Mouse (Mus musculus) kidney, adult 18-20 months (tissue): ENCODE measurements around the gene Clcnkb.

Experiments
- DNase-seq: peaks from one replicate; pipeline ENCODE4 v3.0.0; 2021

Gene Clcnkb

DNA sequence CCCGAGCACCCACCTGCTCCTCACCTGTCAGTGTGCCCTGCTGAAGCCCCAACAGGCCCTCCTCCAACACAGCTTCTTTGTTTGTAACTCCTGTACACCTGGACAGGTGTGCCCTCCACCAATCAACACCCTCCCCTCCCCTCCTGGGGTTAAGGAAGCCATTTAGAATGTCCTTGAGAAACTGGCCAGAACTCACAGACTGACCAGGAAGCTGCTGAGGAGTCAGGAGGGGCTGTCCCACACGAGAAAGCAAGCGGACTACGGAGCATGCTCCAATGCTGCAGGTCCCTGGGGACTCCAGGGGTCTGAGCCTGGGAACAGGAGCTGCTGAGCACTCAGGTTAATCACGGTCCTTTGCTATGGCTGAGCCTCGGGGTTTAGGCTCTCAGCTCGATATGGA lies at the start of gene Clcnkb:
Gene Clcnkb, minus strand, starts transcription at position 91 of the 400 bp plus-strand sequence.
- DNase-seq, result peak; percentile 44

DNA sequence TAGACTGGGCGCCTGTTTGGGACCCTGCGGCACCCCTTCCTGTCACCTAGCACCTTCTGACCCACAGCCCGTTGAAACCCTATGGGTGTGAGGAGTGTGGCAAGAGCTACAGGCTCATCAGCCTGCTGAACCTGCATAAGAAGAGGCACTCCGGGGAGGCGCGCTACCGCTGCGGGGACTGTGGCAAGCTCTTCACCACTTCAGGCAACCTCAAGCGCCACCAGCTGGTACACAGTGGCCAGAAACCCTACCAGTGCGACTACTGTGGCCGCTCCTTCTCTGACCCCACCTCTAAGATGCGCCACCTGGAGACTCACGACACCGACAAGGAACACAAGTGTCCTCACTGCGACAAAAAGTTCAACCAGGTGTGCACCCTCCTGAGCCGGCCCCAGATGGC lies 48.9 kb upstream of the Clcnkb start:
- no peak for DNase-seq

DNA sequence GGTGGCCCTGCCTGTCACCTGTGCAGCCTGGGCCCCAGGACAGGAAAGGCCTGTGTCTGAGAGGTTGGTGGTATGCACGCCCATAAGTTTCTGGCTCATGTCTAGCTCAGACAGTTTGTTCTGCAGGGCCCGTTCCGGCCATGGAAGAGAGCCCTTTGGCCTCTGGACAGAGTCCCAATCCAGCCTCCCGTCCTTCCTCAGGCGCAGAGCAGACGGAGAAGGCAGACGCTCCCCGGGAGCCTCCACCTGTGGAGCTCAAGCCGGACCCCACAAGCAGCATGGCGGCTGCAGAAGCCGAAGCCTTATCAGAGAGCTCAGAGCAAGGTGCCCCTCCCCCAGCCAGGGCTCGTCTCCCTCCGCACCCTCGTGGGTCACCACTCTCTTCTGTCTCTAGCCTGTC lies 47.7 kb upstream of the Clcnkb start:
- peak; percentile 69 for DNase-seq

DNA sequence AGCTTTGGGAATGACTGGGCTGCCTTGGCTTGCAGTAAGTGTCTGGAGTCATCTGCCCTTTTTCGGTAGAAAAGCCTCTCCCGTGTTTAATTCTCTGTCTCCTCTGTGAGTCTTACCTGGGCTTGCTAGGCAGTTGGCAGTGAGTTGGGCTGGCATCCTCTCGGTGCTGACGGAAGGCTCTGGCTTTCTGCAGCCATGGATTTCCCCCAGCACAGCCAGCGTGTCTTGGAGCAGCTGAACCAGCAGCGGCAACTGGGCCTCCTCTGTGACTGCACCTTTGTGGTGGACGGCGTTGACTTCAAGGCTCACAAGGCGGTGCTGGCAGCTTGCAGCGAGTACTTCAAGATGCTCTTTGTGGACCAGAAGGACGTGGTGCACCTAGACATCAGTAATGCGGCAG lies 45.8 kb upstream of the Clcnkb start:
- DNase-seq, result no peak

DNA sequence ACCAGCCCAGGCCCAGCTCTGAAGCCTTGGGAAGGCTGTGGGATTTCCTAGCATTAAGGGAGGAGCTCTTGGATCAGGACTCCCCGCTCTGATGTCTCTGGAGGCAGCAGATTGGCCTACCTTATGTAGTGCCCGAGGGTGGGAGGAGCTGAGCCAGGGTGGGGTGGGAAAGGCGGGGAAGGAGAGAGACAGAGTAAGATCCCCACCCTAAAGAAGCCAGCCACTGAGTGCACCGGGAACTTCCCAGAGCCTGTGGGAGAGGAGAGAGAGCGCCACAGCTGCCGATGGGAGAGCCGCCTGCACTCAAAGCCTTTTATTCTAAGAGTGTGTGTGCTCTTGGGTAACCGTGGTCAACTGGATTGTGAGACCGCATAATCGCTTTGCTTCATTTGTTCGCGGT lies 45.3 kb upstream of the Clcnkb start:
- DNase-seq, result no peak

DNA sequence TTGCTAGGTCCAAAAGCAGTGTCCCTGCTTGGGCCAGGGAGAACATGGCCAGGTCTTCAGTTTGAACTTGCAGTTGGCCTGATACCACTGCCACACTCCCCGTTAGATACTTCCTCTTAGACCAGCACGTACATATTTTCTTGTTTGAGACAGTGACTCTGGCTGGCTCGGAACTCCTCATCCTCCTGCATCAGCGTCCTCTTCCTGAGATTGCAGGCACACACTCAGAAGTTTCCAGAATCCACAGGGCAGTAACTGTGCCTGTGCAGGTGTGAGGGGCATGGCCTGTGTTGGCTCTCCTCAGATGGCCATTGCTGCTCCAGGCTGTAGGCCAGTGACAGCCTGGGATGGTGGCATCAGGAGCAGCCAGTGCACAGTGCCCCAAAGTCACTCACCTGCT lies 44.7 kb upstream of the Clcnkb start:
- DNase-seq, result no peak

DNA sequence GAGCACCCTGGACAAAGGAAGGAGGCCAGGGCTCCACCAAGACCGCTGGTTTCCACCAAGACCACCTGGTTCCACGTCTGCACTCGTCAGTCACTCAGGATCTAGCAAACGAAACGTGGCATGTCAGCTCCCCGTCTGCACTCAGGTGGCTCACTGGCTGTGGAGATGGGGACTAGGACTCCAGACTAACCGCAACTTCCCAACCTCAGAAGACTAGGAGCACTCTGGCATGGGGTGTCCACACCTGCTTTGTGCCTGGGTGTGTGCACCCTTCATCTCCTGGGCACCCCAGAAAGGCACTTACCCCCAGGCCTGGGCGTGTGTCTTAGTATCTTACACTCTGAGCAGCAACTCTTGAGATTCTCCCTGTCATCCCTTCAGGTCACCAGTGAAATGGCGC lies 44.0 kb upstream of the Clcnkb start:
- no peak for DNase-seq

DNA sequence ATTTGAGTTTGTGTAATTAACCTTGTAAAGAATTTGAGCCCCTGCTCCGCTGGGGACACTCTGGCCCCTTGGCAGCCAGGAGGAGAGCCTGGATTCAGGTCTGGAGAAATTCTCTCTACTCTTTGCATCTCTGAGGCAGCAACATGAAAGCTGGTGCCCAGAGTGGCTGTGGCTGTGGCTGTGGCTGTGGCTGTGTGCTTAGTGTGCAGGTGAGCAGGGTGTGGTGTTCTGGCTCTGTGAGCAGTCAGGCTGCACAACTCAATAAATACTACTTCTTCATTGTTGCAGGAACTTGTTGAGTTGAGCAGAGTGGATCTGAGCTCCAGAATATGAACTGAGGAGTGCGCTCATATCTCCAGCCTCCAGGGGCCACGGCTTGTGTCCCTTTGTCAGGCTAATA lies 43.1 kb upstream of the Clcnkb start:
- no peak for DNase-seq

DNA sequence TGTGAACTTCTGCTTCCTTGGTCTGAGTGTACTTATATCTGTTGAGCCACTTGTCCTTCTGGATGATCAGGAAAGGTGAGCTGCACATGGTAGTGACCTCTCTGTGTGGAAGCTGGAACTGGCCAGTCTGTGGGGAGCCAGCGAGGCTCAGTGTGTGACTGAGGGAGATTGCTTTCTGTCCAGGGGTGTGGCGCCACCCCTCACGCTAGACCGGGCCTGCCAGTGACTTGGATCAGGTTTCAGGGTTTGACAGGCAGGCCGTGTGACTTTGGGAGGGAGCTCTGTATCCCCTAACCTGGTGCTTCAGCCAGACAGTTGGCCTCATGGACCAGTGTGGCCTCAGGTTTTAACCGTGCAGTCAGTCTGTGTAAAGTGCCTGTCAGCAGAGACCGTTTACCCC lies 42.4 kb upstream of the Clcnkb start:
- DNase-seq, result no peak

DNA sequence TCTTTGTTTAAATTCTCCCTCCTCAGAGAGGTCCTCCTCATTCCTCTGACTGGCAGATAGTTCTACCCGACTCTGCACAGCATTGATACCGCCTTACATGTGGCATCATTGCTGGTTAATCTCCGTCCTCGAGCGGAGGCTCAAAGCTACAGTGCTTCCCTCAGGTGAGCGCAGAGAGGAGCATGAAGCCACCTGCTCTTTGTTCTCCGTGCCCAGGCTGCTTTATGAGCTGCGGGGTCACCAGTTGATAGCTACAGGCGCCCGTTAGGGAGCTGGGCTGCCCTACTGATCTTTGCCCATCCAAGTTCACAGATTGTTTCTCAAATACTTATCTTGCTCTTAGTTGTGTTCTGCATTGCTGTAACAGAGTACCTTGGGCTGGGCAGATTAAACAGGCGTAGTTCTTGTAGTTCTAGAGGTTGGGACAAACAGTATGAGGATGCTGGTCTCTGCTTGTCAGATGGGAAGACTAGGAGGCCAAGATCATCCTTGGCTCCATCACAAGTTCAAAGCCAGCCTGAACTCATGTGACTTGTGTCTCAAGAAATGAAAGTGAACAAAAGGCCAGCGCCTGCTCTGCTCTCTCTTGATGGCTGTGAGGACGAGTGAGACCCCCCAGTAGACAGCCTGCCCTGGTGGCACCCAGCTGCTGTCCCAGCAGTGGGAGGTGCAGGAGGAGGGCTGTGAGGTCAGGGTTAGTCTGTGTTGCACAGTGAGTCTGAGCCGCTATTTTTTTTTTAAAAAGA lies 40.6 kb upstream of the Clcnkb start:
- no peak for DNase-seq

DNA sequence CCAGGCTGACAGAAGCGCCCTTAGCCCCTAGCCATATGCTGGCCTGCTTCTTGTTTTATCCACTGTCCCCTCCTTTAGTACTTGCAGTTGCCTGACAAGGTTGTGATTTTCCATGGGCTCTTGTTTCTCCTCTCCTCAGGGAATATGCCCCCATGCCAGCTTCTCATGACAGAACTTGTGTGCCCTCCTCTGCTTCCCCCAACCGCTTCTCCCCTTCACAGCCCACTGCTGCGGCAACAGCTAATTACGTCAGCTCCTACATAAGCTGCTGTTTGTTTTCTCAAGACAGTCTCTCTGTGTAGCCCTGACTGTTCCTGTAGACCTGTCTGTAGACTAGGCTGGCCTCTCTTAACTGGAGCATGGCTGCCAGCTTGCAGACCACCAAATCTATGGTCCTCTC lies 39.7 kb upstream of the Clcnkb start:
- no peak for DNase-seq

DNA sequence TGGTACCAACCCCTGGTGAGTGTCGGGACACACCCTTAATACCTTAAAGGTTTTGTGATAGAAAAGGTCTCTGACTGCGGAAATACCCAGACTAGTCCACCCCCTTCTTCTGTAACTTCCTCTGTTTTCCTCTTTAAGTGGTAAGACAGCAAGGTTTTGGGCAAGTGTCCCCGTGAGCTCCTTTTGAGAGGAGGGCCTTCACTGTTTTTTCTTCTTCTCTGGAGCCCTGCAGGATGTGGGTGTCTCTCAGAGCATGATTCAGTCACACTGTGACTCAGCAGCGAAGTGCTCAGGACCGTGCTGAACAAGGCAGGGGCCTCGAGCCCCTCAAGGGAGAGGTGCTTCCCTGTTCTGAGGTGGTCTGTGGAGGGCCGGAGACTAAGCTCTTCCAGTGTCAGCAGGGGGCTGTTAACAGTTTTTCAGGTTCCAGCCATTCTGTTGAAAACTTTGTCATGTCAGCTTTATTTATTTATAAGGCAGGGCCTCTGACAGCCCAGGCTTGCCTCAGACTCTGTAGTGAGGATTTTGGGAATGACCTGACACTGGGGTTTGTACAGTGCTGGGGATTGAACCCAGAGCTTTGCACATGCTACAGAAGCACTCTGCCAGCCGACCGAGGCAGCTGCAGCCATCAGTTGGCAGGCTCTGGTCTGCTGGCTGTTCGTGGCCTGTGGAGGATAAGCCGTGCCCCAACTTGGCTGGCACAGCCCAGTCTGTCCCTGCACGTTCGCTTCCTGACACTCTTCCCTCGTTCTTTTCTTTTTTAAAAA lies 39.0 kb upstream of the Clcnkb start:
- no peak for DNase-seq

DNA sequence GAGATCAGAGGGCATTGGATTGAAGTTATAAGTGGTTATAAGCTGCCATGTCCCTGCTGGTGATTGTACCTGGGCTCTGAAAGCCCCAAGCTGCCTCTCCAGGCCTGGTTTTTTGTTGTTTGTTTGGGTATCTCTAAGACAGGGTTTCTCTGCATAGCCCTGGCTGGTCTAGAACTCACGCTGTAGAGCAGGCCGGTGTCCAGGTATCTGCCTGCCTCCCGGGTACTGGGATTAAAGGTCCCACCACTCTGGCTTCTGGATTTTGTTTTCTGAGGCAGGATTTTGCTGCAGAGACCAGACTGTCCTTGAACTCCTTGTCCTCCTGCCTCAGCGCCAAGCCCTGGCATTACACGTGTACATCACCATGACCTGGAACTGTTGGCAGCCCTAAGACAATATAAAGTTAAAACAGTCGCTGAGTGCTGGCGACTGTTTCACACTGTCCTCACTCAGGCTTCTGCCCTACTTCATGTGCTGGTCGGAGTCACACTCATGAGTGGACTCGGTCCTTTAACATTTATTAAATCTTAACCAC lies 36.2 kb upstream of the Clcnkb start:
- DNase-seq, result no peak

DNA sequence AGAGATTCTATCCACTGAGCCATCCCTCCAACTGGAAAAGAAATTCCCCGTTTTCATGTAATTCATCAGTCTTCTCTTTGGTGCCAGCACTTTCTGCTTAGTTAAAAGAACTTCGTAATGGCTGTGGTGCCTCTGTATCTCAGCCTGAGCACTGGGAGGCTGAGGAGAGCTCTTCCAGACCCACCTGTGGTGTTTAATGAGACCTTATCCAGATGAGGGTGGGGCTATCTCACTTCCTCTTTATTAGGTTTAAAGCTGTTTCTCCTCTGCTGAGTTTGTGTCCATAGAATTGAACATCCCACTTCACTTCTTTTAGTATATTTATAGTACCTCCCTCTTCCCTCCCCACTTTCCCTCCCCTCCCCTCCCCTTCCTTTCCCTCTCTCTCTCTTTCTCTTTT lies 35.4 kb upstream of the Clcnkb start:
- DNase-seq, result no peak

DNA sequence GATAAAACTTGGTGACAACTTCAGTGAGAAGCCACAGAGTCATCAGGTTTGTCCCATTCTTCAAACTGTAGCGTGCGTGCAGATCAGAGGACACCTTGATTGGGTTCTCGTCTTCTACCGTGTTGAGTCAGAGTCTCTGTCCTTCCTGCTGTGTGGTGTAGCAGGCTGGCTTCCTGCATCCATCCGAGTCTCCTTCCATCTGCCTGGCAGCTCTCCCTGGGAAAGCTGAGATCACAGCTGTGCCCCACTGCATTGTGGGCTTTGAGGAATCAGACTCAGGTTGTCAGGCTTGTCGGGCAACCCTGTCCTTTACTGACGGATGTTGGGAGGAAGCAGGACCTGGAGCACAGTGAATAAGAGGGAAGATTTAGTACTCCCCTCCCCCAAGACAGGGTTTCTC lies 30.4 kb upstream of the Clcnkb start:
- no peak for DNase-seq

DNA sequence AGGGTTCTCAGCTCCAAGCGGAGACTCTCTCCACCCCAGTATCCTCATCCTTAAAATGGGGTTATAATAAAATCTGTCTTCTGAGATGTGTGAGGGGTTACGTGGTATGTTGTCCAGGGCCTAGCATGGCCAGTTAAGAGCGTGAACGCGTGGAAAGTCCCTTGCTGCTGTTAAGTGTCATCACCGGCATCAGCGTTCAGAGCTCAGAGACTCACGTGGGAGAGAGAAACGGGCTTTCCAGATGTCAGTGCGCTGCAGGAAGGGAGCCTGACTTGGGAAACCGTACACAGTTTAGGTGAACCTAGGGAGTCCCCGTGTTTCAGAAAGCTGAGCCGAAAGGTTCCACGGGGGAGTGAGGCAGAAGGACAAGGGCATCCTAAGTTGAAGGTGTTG lies 29.5 kb upstream of the Clcnkb start:
- DNase-seq, result no peak

DNA sequence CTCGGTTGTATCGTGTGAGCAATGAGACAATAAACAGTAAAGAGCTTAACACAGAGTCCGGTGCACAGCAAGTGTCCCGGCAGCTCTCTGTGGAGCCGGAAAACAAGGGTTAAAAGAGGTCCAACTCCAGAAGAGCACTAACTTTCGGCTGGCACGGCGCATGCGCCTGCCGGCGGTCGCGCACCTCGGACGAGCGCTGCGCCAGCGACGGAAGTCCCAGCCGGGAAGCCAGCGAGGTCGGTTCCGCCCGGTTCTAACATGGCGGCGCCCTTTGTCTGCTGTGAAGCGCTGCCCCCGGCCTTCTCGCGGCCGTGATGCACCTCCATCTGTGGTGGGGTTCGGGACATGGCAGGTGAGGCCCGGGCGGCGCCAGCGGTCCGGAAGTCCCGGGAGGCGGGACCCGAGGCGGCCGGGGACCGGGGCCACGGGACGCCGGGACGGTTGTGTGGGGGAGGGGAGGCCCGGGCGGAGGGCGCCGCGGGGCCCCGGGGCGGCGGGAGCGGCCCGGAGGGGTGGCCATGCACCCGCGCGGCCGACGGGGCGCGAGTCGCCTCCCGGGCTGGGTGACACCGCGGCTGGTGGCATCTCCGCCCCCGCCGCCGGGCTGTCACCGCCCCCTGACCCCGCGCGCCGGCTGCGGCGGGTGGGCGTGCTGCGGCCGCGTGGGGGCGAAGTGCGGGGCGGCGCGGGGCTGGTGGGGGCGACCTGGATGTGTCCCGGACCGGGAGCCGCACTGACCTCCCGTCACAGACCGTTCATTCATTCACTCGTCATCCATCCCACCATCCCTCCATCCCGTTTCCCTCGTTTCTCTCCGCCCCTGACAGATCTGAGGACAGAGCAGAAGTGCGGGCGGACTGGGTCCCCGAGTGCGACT lies 28.9 kb upstream of the Clcnkb start, which contains the start of gene Zbtb17:
Gene Zbtb17, plus strand, starts transcription at position 204 of the 877 bp plus-strand sequence.
- DNase-seq, result peak; percentile 90

DNA sequence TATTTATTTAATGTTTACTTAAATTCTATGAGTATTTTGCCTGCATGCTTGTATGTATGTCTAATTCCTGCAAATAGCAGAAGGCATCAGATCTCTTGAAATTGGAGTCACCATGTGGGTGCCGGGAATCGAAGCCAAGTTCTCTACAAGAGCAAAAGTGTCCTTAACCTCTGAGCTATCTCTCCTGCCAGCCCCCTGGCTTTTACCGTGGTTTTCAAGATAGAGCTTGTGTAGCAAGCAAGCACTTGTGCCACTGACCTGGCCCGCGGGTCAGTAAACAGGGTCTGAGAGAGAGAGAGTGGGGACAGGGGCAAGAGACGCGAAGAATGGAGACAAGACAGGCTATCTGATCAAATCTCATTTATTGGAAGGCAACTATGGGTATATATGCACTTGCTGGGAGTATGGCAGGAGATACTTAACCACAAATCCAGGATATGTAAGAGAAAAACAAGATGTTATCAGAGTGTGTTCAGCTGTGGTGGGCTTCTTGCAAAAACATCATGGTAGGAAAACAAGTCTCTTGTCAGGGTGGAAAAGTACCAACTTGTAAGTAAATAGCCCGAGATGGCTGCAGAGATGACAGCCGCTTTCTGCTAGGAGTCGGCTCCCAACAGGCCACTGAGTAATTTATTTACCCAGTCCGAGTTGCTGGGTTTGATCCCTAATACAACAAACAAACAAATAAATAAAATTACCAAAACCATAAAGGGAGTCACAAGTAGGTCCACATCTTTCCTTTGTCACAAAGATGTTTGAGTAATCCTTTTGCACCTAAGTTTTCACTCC lies 28.0 kb upstream of the Clcnkb start:
- DNase-seq, result no peak

DNA sequence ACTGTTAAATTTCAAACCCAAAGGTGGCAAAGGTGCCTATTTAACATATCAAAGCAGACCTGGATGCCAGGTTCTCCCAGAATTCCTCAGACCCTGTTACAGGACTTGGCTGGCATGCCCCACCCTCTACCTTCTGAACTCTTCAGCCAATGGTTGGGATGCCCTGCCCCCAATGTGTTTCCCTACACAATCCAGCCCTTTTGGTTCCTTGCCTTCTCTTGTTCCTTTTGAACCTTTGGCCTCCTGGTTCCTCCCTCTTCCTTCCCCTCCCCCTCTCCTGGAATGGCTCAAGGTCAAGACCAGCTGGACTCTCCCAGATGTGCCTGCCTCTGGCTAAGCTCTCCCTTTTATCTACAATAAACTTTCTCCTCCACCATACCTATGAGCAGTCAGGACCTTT lies 25.1 kb upstream of the Clcnkb start:
- DNase-seq, result peak; percentile 62

DNA sequence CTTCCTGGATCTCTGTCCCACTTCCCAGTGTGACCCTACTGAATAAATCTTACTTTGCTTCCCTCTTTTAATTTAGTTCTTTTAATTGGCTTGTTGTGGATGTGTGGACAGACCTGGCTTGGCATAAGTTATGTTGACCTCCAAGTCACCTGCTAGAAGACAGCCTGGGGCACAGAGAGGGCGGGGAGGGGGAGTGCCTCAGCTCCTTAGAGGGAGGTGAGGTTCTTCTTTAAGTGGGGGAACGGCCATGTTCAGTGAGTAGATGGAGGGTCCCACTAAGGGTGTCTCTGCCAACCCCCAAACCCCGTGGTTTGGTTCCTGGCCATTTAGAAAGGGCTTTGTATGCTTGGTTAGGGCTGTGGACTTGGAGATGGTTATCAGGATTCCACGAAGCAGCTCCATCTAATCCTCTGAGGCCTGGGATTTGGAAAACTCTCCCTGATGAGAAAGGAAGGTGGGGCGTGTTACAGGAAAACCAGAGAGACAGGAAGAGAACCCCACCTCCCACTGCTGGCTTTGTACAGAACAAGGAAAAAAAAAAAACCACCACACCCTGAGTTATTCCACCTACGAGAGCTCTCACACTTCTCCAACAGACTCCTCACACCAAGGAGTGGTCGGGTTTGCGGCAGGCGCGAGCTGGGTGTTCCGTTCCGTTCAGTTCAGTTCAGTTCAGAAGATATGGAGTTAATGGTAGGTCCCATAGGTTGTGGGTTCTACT lies 23.4 kb upstream of the Clcnkb start:
- DNase-seq, result peak; percentile 67

DNA sequence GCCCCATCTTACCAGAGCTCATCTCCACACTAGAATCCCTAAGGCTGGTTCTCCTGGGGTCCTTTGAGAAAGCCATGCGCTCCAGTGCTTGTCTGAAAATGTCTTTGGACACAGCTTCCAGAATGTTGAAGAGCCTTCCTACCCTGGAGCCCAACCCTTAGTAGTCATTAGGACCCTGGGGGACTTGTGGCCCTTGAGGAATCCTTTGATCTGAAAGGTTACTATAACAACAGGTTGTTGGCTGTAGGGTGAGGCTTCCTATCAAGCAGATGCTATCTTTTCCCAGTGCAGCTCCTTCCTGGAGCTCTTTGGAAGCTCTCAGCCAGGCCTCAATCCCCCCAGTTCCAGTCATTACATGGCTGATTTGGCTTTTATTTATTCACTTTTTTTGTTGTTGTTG lies 20.2 kb upstream of the Clcnkb start, which contains the start of gene Srarp:
Gene Srarp, minus strand, starts transcription at position 132 of the 400 bp plus-strand sequence.
- DNase-seq, result no peak

DNA sequence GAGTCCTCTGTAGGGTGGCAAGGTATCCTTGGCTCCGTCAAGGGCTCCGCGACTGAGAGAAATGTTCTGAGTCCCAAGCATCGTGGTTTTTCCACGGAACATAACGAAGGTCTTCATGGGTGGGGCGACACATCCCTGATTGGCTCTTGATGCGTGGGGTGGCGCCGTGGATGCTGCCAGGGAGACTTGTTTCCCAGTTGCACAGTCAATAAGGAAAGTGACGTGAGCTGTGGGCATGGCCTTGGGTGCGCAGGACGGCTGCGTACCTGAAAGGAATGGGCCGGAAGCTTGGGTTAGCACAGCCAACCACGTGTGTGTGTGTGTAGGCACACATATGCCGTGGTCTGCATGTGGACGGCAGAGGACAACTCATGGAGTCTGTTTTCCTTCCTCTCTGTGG lies 17.4 kb upstream of the Clcnkb start:
- no peak for DNase-seq
